Mouse (Mus musculus) lung, postnatal 25 days (tissue): ENCODE measurements at regions not wholly inside any gene's neighbourhood (a gene's known extent, or its start where the extent isn't known, plus 50 kb on each side); places are given as distances from the start of the nearest gene placed in this dataset.
A peak's percentile ranks its signal among the peaks of the same experiment; 100 is the strongest.

ENCODE experiments used
- DNase-seq: peaks from one replicate; pipeline ENCODE4 v3.0.0; 2022; ENCODE audit warnings: low spot score

GRCm38 (mm10) chrX:108608446-108608845, 56.2 kb downstream of the Gm379 start:
- DNase-seq = no peak

GRCm38 (mm10) chrX:108599906-108600468, 64.7 kb downstream of the Gm379 start:
- no peak for DNase-seq

DNA sequence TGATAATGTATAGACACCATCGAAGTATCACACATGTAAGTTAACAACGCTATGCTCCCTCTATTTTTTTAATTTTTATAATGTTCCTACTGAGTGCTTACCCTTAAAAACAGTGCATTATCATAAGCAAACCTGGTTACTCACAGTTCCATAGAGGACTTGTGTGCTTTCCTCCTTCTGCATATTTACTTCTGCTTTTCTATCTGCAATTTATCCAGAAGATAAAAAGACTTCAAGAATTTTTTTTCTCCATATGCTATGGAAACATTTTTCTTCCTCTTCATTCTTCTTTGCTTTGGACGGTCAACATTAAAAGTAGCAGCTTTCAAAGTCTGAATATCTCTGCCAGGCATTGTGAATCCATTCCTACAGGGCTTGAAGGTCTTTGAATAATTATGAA, 102.7 kb downstream of the Gm379 start:
- no peak for DNase-seq

- DNase-seq = no peak
These were observed 121.5 kb downstream of the Gm379 start for GRCm38 (mm10) chrX:108543149-108543548.

DNA sequence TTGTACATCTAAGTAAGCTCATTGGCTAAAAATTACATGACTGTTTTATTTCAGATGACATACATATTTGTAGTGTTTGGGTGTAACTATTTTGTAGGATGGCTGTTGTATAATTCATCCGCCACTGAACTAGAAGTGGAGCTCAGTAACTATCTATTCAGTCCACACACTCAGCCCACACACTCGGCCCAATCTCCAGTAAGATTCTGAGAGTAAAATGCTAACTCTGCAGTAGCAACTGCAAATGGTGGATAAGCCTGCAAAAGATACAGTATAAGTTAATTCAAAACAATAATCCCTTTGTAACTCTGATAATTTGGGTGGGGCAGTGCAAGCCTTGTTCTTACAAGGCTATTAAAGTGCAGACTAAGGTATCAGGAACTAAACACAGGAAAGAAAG, 123.3 kb downstream of the Gm379 start:
- no peak for DNase-seq

GRCm38 (mm10) chrX:108536995-108537394, 127.7 kb downstream of the Gm379 start:
- DNase-seq = peak; percentile 18
